Mouse (Mus musculus): ENCODE data around the gene Magohb. TPM values are rescaled to one million over a fixed set of nuclear protein-coding genes. Genes with fewer than 3 reads are reported as not detected.

Gene Magohb
- polyA plus RNA-seq, 1 experiment from 2014 or later, result 65.1 TPM

- ATAC-seq (ENCODE audit: insufficient number of reproducible peaks, insufficient read depth, low FRiP score, low TSS enrichment, low read depth), result no peak
- H3K27ac ChIP-seq, result no peak overlapping the region
- H3K4me1 ChIP-seq, result no peaks in the 10 kb centered on the region
- no peak overlapping the region for H3K4me2 ChIP-seq
- H3K9me3 ChIP-seq, result no peaks in the 10 kb centered on the region
- no peak overlapping the region for H3K4me3 ChIP-seq
- H3K36me3 ChIP-seq, result no peaks in the 10 kb centered on the region
- no peaks in the 10 kb centered on the region for H3K27me3 ChIP-seq
- H3K9ac ChIP-seq, result no peak overlapping the region
- WGBS, result 77% methylated on average over 2 of the region's 2 CpGs
Observed at GRCm38 (mm10) chr6:131245081-131245480, 48.0 kb downstream of the Magohb start.

Other genes starting within 250 kb of the Magohb start
- not detected in 2 replicates for gene Klra2, start 45.9 kb downstream of the Magohb start, polyA plus RNA-seq (2015; fragmentation: Nextera tagmentation; extraction: Ambion mirVana)
- 0.65 and 0.91 TPM in 2 replicates for gene Styk1, start 60.4 kb upstream of the Magohb start, polyA plus RNA-seq (2015; fragmentation: Nextera tagmentation; extraction: Ambion mirVana)
- gene Ybx3, start 95.2 kb upstream of the Magohb start, polyA plus RNA-seq (2015; fragmentation: Nextera tagmentation; extraction: Ambion mirVana), result 48.3 and 49.3 TPM in 2 replicates
- not detected in 2 replicates for gene 5430401F13Rik, start 193.2 kb upstream of the Magohb start, polyA plus RNA-seq (2015; fragmentation: Nextera tagmentation; extraction: Ambion mirVana)
- not detected in 2 replicates for gene Gm6619, start 193.2 kb upstream of the Magohb start, polyA plus RNA-seq (2015; fragmentation: Nextera tagmentation; extraction: Ambion mirVana)